Mouse (Mus musculus) lung, adult 2 months (tissue): Measurements from ENCODE around the gene Tdgf1.

Source experiments
- CTCF ChIP-seq: fragments of 200-500 bp; IDR thresholded peaks from 2 replicates; pipeline ENCODE4 v1.5.1; 2011; ENCODE audit warnings: mild to moderate bottlenecking, low read length, control low read depth; ENCODE audit not compliant: insufficient read depth
- POLR2A ChIP-seq: fragments of 200-500 bp; IDR thresholded peaks from 2 replicates; pipeline ENCODE4 v1.6.1; 2011; ENCODE audit warnings: low read depth, mild to moderate bottlenecking, control low read depth, low read length, borderline replicate concordance; ENCODE audit errors: extremely low read depth

- TF ChIP-seq POLR2A (no peak), CTCF (no peak)
Observed at GRCm38 (mm10) chr9:110965062-110965909, 19.3 kb upstream of the Tdgf1 start.
